8 mouse cellular contexts compared by ENCODE assay signal in genomic region chr4:101354951-101355350, GRCm38 (mm10).
DNase-seq lines count a peak whose midpoint lies in the region; ATAC-seq and TF ChIP-seq lines count a peak whose summit lies in the region.

No protein-coding gene starts in this region.

- DNase-seq in right cerebral cortex, postnatal 4 days = peak; percentile 29
- no peak for DNase-seq in right cerebral cortex, adult 18-20 months
- DNase-seq in lung, postnatal 36 days = peak; percentile 70
- DNase-seq in stomach, postnatal 0 days (ENCODE audit: low spot score) = peak; percentile 33

- peak overlapping the region; percentile 93 for H3K4me2 ChIP-seq in embryonic facial prominence, embryonic 12.5 days (replicated peaks)
- H3K4me2 ChIP-seq in heart, embryonic 12.5 days = peak overlapping the region; percentile 86
- peak overlapping the region; percentile 85 for H3K4me2 ChIP-seq in kidney, embryonic 16.5 days (replicated peaks; ENCODE audit: low read depth, low read length)
- H3K4me2 ChIP-seq in stomach, postnatal 0 days (replicated peaks; ENCODE audit: low read depth) = peak overlapping the region; percentile 90

- peak; percentile 41 for TF ChIP-seq EP300 in stomach, postnatal 0 days (optimal IDR thresholded peaks at IDR 0.05)

- no peak overlapping the region for H3K27ac ChIP-seq in embryonic facial prominence, embryonic 12.5 days
- peak overlapping the region; percentile 84 for H3K27ac ChIP-seq in heart, embryonic 12.5 days (ENCODE audit: poor library complexity, severe bottlenecking)
- 0 out of 2 replicates have a peak overlapping the region, but pooled peaks have one; percentile 6 for H3K27ac ChIP-seq in kidney, embryonic 16.5 days (ENCODE audit: low read length)
- peak overlapping the region; percentile 98 for H3K27ac ChIP-seq in stomach, postnatal 0 days (replicated peaks)

- H3K4me1 ChIP-seq in embryonic facial prominence, embryonic 12.5 days = peaks cover 23% of the 10 kb centered on the region
- peaks cover 26% of the 10 kb centered on the region for H3K4me1 ChIP-seq in heart, embryonic 12.5 days (replicated peaks)
- H3K4me1 ChIP-seq in kidney, embryonic 16.5 days (ENCODE audit: insufficient read depth, low read length) = peaks cover 15% of the 10 kb centered on the region
- H3K4me1 ChIP-seq in stomach, postnatal 0 days (replicated peaks; ENCODE audit: control insufficient read depth, insufficient read depth) = no peaks in the 10 kb centered on the region

- H3K27me3 ChIP-seq in embryonic facial prominence, embryonic 12.5 days = no peaks in the 10 kb centered on the region
- no peaks in the 10 kb centered on the region for H3K27me3 ChIP-seq in heart, embryonic 12.5 days (replicated peaks)
- no peaks in the 10 kb centered on the region for H3K27me3 ChIP-seq in kidney, embryonic 16.5 days (ENCODE audit: insufficient read depth, low read length)
- H3K27me3 ChIP-seq in stomach, postnatal 0 days (ENCODE audit: control insufficient read depth, insufficient read depth, low read length) = no peaks in the 10 kb centered on the region

- 12% methylated on average over 7 of the region's 7 CpGs for WGBS in embryonic facial prominence, embryonic 12.5 days
- WGBS in heart, embryonic 12.5 days = 7% methylated on average over 7 of the region's 7 CpGs
- WGBS in kidney, embryonic 16.5 days = 14% methylated on average over 7 of the region's 7 CpGs
- WGBS in stomach, postnatal 0 days = 18% methylated on average over 7 of the region's 7 CpGs

- peak overlapping the region; percentile 83; the same call in 1 of the 2 replicates for H3K9ac ChIP-seq in embryonic facial prominence, embryonic 12.5 days
- peak overlapping the region; percentile 89 for H3K9ac ChIP-seq in heart, embryonic 12.5 days
- H3K9ac ChIP-seq in kidney, embryonic 16.5 days (replicated peaks; ENCODE audit: low read length) = peak overlapping the region; percentile 83
- peak overlapping the region; percentile 97; the same call in 1 of the 2 replicates for H3K9ac ChIP-seq in stomach, postnatal 0 days (ENCODE audit: low read length)

- no peak for ATAC-seq in embryonic facial prominence, embryonic 12.5 days (ENCODE audit: insufficient number of reproducible peaks, insufficient read depth, low FRiP score, low TSS enrichment)
- ATAC-seq in heart, embryonic 12.5 days (ENCODE audit: insufficient number of reproducible peaks, low FRiP score) = no peak
- no peak for ATAC-seq in kidney, embryonic 16.5 days (ENCODE audit: low FRiP score, low TSS enrichment)
- no peak; the same call in 1 of the 2 replicates for ATAC-seq in stomach, postnatal 0 days (ENCODE audit: low FRiP score, low TSS enrichment)
- ATAC-seq in monocyte, adult 5-6 weeks (replicated peaks; ENCODE audit: insufficient number of reproducible peaks, low FRiP score, low TSS enrichment, poor library complexity, severe bottlenecking) = no peak

- peak overlapping the region; percentile 76 for H3K4me3 ChIP-seq in embryonic facial prominence, embryonic 12.5 days
- peak overlapping the region; percentile 88 for H3K4me3 ChIP-seq in heart, embryonic 12.5 days
- H3K4me3 ChIP-seq in kidney, embryonic 16.5 days (ENCODE audit: low read length) = peak overlapping the region; percentile 83
- peak overlapping the region; percentile 89 for H3K4me3 ChIP-seq in stomach, postnatal 0 days (ENCODE audit: low read depth, low read length)

- no peaks in the 10 kb centered on the region for H3K9me3 ChIP-seq in embryonic facial prominence, embryonic 12.5 days
- H3K9me3 ChIP-seq in heart, embryonic 12.5 days (replicated peaks) = no peaks in the 10 kb centered on the region
- H3K9me3 ChIP-seq in kidney, embryonic 16.5 days (ENCODE audit: low read length) = no peaks in the 10 kb centered on the region
- H3K9me3 ChIP-seq in stomach, postnatal 0 days (ENCODE audit: control insufficient read depth, low read length) = no peaks in the 10 kb centered on the region

- TF ChIP-seq CTCF in stomach, postnatal 0 days (IDR thresholded peaks at IDR 0.05; ENCODE audit: low read depth) = no peak

- H3K36me3 ChIP-seq in embryonic facial prominence, embryonic 12.5 days = no peaks in the 10 kb centered on the region
- H3K36me3 ChIP-seq in heart, embryonic 12.5 days = no peaks in the 10 kb centered on the region
- 0 out of 2 replicates have a peak, but pooled peaks cover 3% of the 10 kb centered on the region for H3K36me3 ChIP-seq in kidney, embryonic 16.5 days (ENCODE audit: insufficient read depth, low read length)
- H3K36me3 ChIP-seq in stomach, postnatal 0 days (ENCODE audit: control insufficient read depth, insufficient read depth, low read length) = no peaks in the 10 kb centered on the region
